Mouse (Mus musculus) liver, embryonic 15.5 days (tissue): ENCODE results near the gene Myo1d. TPM values are rescaled to one million over a fixed set of nuclear protein-coding genes. Genes with fewer than 3 reads are reported as not detected.

Experiments used
- ATAC-seq: fragments of 200-750 bp; cut with Nextera tagmentation; 2 replicates; pipeline ENCODE4 v1.8.0; 2017; ENCODE audit warnings: moderate number of reproducible peaks, mild to moderate bottlenecking, moderate library complexity; ENCODE audit not compliant: insufficient read depth
- H3K27ac ChIP-seq: fragments of 300-500 bp; sonication (generic); replicated peaks from 2 replicates; pipeline ENCODE4 v1.5.1; 2015; ENCODE audit warnings: mild to moderate bottlenecking, inconsistent platforms
- H3K27me3 ChIP-seq: fragments of 300-500 bp; sonication (generic); 2 replicates; pipeline ENCODE4 v1.6.1; 2015; ENCODE audit warnings: mild to moderate bottlenecking, inconsistent platforms
- H3K36me3 ChIP-seq: fragments of 300-500 bp; sonication (generic); replicated peaks from 2 replicates; pipeline ENCODE4 v1.6.1; 2015; ENCODE audit warnings: moderate library complexity, mild to moderate bottlenecking, inconsistent platforms
- H3K4me1 ChIP-seq: fragments of 300-500 bp; sonication (generic); replicated peaks from 2 replicates; pipeline ENCODE4 v1.6.1; 2015; ENCODE audit warnings: inconsistent platforms
- H3K4me2 ChIP-seq: fragments of 300-500 bp; sonication (generic); 2 replicates; pipeline ENCODE4 v1.6.1; 2015; ENCODE audit warnings: moderate library complexity, mild to moderate bottlenecking, inconsistent platforms
- H3K4me3 ChIP-seq: fragments of 300-500 bp; sonication (generic); replicated peaks from 2 replicates; pipeline ENCODE4 v1.5.1; 2015; ENCODE audit warnings: mild to moderate bottlenecking, inconsistent platforms
- H3K9ac ChIP-seq: fragments of 300-500 bp; sonication (generic); 2 replicates; pipeline ENCODE4 v1.6.1; 2015; ENCODE audit warnings: moderate library complexity, mild to moderate bottlenecking, inconsistent platforms
- H3K9me3 ChIP-seq: fragments of 300-500 bp; sonication (generic); replicated peaks from 2 replicates; pipeline ENCODE4 v1.6.1; 2016; ENCODE audit warnings: inconsistent platforms
- WGBS: fragments of 180-500 bp; shearing (Covaris S2); methylation state at CpG from one replicate; pipeline ENCODE4 v1.1.7; 2015; ENCODE audit warnings: mixed read lengths; ENCODE audit not compliant: insufficient replicate concordance; 5-methylcytosine and 5-hydroxymethylcytosine counted together
- polyA plus RNA-seq: library from polyadenylated mRNA; unstranded; fragments of >200 nt; fragmentation: Nextera tagmentation; extraction: Ambion mirVana; gene quantifications from 2 replicates; pipeline ENCODE4 v1.2.1, GENCODE M21; 2015

Myo1d gene
- polyA plus RNA-seq, 1 experiment from 2014 or later, result 8.6 TPM

DNA sequence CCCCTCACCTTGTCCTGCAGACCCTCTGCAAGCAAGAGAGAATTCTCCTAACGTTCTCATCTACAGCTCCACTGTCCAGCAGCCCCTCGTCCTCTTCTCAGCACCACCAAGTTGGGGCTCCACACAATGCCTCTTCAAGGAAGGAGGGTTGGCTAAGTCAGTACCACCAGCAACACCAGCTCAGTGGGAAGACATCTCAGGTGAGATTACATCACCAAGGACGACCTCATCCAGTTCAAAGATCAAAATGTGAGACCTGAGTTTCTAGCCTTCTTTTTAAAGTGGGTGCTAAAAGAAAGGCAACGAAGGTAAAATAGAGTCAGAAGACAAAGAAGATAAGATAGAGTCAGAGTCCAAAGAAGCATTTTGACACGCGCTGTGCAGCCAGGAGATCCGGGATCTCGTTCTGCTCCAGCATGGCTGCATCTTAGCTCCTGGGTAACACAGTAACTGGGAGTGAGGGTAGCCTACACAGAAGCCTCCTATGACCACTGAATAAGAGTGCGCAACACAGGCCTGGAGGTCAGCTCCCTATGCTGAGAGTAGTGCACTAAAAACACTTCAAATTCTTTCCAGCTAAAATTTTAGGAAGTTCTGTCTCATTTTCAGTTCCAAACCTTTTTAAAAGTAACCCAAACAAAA is 56.3 kb downstream of the Myo1d start:
- no peak for ATAC-seq
- H3K36me3 ChIP-seq, result no peaks in the 10 kb centered on the region
- H3K27me3 ChIP-seq, result no peaks in the 10 kb centered on the region
- H3K4me2 ChIP-seq, result no peak overlapping the region
- H3K4me3 ChIP-seq, result no peak overlapping the region
- no peaks in the 10 kb centered on the region for H3K4me1 ChIP-seq
- no peak overlapping the region for H3K9ac ChIP-seq
- no peak overlapping the region for H3K27ac ChIP-seq
- 64% methylated on average over 9 of the region's 9 CpGs for WGBS
- no peaks in the 10 kb centered on the region for H3K9me3 ChIP-seq

DNA sequence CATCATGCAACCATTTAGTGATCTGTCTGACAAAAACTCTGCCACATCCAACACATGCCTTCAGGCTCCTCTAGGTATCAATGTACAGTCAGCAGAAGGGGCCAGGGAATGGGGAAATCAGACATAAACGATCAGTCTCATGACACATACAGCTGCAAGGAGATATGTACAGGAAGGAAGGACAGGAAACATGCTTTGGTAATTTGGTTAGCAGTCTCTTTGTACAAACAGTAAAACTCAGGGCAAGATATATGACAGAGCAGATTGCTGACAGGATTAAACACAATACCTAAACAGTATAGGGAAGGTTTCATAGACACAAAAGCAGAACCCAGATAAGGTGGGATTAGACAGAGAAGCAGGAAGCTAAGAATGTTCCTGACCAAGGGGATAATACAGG is 60.8 kb downstream of the Myo1d start:
- Histone ChIP-seq H3K9me3 (no peaks in the 10 kb centered on the region), H3K4me1 (no peaks in the 10 kb centered on the region), H3K36me3 (no peaks in the 10 kb centered on the region), H3K4me2 (no peak overlapping the region), H3K4me3 (no peak overlapping the region), H3K9ac (no peak overlapping the region), H3K27ac (no peak overlapping the region), H3K27me3 (no peaks in the 10 kb centered on the region)
- no peak for ATAC-seq
- 10% methylated on average over 1 of the region's 1 CpGs for WGBS

DNA sequence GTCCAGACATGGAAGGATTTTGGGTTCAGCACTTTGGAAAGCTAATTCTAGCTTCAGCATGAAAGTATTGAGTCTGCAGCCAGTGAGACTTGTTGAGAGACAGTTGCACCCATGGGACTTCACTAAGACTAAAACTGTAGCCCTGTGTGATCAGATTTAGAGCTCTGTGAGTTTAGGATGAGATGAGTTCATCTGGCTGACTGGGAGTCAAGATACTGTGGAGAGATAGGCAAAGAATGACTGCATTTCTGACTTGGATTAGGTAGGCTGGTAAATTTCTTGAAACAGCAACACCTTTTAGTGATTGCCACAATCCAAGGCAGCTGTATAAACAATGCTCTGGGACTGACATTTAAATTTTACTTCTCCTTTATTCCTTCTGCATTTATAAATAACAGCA is 61.8 kb downstream of the Myo1d start:
- Histone ChIP-seq H3K27ac (no peak overlapping the region), H3K4me3 (no peak overlapping the region), H3K36me3 (no peaks in the 10 kb centered on the region), H3K9ac (no peak overlapping the region), H3K9me3 (no peaks in the 10 kb centered on the region), H3K27me3 (no peaks in the 10 kb centered on the region), H3K4me1 (no peaks in the 10 kb centered on the region), H3K4me2 (no peak overlapping the region)
- ATAC-seq, result no peak

DNA sequence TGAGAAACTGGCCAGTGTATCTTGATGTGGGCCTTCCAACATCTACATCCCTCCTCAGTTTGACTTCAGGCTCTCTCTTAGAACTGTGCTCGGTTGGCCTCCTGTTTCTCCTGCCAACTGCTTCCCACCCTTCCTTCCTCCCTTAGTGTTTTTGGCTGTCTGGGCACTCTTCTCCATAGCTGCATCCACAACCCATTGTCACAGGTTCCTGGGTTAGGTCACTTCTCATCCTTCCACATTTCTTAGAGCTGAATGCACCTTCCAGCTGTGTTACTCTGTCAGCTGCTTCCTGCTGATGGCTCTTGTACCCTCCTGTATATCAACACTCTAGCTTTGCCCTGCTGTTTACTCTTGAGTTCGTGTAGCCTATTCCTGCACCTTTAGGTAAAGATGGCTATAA is 64.7 kb downstream of the Myo1d start:
- no peaks in the 10 kb centered on the region for H3K4me1 ChIP-seq
- no peak overlapping the region for H3K27ac ChIP-seq
- ATAC-seq, result no peak
- no peaks in the 10 kb centered on the region for H3K36me3 ChIP-seq
- H3K4me2 ChIP-seq, result no peak overlapping the region
- H3K27me3 ChIP-seq, result no peaks in the 10 kb centered on the region
- H3K9me3 ChIP-seq, result no peaks in the 10 kb centered on the region
- WGBS, result 52% methylated on average over 2 of the region's 2 CpGs
- H3K4me3 ChIP-seq, result no peak overlapping the region
- no peak overlapping the region for H3K9ac ChIP-seq

DNA sequence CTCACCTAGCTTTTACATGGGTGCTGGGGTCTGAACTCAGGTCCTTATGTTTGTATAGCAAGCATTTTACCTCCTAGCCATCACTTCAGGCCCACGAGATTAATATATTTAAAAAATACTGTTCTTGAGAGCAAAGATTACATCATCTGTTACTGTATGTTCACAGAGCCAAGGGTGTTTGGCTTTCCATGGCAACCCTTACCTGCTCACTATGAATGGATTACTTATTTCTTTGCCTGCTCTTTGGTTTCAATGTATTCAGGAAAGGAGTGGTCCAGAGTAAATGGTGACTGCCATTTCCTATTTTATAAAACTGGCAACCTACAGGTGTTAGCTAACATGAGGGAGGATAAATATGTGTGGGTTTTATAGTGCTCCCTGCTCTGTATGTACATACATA is 66.1 kb downstream of the Myo1d start:
- H3K4me3 ChIP-seq, result no peak overlapping the region
- ATAC-seq, result no peak
- no peaks in the 10 kb centered on the region for H3K9me3 ChIP-seq
- no peaks in the 10 kb centered on the region for H3K27me3 ChIP-seq
- no peak overlapping the region for H3K27ac ChIP-seq
- no peaks in the 10 kb centered on the region for H3K4me1 ChIP-seq
- no peak overlapping the region for H3K4me2 ChIP-seq
- H3K9ac ChIP-seq, result no peak overlapping the region
- 29% methylated on average over 1 of the region's 1 CpGs for WGBS
- H3K36me3 ChIP-seq, result no peaks in the 10 kb centered on the region

DNA sequence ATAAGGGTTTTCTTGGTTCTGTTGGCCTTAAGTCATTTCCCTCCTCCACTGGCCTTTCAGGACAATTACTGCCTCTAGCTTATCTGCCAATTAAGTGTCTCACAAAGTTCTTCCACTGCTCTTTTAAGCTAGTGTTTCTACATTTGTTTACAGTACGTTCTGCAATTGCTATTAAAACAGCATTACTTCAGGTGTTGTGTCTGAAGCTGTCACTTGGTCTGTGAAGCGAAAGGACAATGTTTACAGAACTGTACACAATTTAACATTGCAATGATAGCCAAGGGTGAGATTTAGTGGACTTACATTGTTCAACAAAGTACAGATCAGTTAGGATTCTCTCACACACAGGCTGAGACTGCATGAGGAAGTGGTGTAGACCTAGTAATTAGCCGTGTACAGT is 67.6 kb downstream of the Myo1d start:
- Histone ChIP-seq H3K27me3 (no peaks in the 10 kb centered on the region), H3K9ac (no peak overlapping the region), H3K36me3 (no peaks in the 10 kb centered on the region), H3K27ac (no peak overlapping the region), H3K4me2 (no peak overlapping the region), H3K9me3 (no peaks in the 10 kb centered on the region), H3K4me1 (no peaks in the 10 kb centered on the region), H3K4me3 (no peak overlapping the region)
- WGBS, result 45% methylated on average over 3 of the region's 3 CpGs
- no peak for ATAC-seq

DNA sequence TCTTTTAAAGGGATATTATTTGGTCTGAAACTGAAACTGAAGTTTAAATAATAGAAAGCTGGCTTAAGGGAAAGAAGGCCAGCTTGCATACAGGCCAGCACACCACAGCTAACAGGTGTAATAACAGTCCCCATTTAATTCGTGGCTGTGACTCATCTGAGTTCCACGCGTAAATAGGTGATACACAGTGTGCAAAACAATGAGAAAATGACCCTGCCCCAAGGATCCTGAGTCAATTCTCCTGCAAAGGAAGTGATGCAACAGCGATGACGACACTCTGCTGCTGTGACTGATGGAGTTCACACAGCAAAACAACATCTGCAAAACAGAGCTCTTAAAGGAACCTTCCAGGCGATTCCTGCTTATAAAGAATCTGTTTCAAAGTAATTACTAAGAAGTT is 68.5 kb downstream of the Myo1d start:
- no peaks in the 10 kb centered on the region for H3K27me3 ChIP-seq

DNA sequence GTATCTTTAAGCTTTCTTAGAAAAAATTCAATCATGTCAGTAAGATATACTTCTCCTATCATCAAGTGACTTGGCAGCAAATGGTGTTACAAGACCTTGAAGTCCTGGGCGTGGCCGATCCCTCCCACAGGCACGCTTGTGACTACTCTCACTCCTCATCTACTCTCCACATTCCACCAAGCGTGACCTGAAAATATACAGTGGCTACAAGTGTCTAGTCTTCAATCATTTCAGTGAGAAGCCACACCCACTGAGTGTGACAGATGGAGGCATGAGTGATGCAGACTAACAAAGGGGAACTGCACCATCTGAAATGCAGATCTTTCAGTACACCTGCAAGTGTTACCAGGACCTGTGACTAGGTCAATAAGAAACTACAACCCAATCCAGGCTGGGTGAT is 79.2 kb downstream of the Myo1d start:
- no peaks in the 10 kb centered on the region for H3K9me3 ChIP-seq
- H3K27ac ChIP-seq, result no peak overlapping the region
- no peak overlapping the region for H3K9ac ChIP-seq
- no peaks in the 10 kb centered on the region for H3K36me3 ChIP-seq
- whole genome bisulfite sequencing, result 45% methylated on average over 4 of the region's 4 CpGs
- no peaks in the 10 kb centered on the region for H3K4me1 ChIP-seq
- peaks cover 6% of the 10 kb centered on the region for H3K27me3 ChIP-seq
- no peak for ATAC-seq
- H3K4me2 ChIP-seq, result no peak overlapping the region
- H3K4me3 ChIP-seq, result no peak overlapping the region

More for the DNA sequence above, 68.5 kb downstream of the Myo1d start:
- Histone ChIP-seq H3K4me2 (no peak overlapping the region), H3K27ac (no peak overlapping the region), H3K9ac (no peak overlapping the region), H3K9me3 (no peaks in the 10 kb centered on the region), H3K36me3 (no peaks in the 10 kb centered on the region), H3K4me1 (no peaks in the 10 kb centered on the region), H3K4me3 (no peak overlapping the region)
- ATAC-seq, result no peak
- 29% methylated on average over 6 of the region's 6 CpGs for WGBS

DNA sequence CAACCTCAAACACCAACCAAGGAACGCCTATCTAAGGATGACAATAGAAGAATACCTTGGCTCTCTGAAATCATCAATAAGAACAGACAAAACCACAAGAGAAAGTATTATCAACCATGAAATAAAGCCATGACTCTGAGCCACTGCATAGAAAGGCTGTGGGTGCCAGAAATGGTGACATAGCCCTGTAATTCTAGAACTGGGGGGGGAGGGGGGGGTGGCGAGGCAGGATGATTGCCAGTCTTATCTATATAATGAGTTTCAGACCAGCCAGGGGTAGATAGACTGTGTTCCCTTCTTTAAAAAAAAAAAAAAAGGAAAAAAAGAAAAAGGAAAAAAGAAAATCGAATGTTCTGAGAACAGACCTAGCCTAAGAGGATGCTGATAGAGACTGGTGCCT is 81.1 kb downstream of the Myo1d start:
- WGBS, result 34% methylated on average over 3 of the region's 3 CpGs
- no peaks in the 10 kb centered on the region for H3K4me1 ChIP-seq

DNA sequence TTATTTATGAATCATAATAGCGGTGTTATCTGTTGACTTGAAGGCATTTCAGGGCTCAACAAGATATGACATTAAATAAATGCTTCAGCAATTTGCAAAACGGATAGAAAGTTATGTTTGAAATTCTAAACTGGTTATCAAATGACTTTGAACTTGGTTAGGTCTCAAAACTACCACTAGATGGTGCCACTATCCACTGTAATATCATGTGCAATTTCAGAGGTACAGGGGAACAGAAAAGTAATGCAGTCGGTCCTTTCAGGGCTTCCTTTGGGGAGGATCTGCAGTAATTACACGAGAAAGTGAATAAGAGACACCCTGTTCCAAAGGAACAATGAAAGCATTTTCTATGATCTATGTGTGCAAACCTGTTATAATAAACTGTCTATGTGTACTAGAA is 83.5 kb downstream of the Myo1d start:
- ATAC-seq, result no peak
- H3K4me1 ChIP-seq, result no peaks in the 10 kb centered on the region
- H3K9ac ChIP-seq, result no peak overlapping the region
- peaks cover 6% of the 10 kb centered on the region for H3K27me3 ChIP-seq
- H3K27ac ChIP-seq, result no peak overlapping the region
- WGBS, result 6% methylated on average over 4 of the region's 4 CpGs
- no peak overlapping the region for H3K4me3 ChIP-seq
- no peak overlapping the region for H3K4me2 ChIP-seq
- no peaks in the 10 kb centered on the region for H3K36me3 ChIP-seq
- H3K9me3 ChIP-seq, result no peaks in the 10 kb centered on the region

More for the DNA sequence above, 81.1 kb downstream of the Myo1d start:
- no peak for ATAC-seq
- no peak overlapping the region for H3K4me2 ChIP-seq
- peaks cover 6% of the 10 kb centered on the region for H3K27me3 ChIP-seq
- no peak overlapping the region for H3K4me3 ChIP-seq
- no peak overlapping the region for H3K9ac ChIP-seq
- no peaks in the 10 kb centered on the region for H3K9me3 ChIP-seq
- H3K27ac ChIP-seq, result no peak overlapping the region
- no peaks in the 10 kb centered on the region for H3K36me3 ChIP-seq

DNA sequence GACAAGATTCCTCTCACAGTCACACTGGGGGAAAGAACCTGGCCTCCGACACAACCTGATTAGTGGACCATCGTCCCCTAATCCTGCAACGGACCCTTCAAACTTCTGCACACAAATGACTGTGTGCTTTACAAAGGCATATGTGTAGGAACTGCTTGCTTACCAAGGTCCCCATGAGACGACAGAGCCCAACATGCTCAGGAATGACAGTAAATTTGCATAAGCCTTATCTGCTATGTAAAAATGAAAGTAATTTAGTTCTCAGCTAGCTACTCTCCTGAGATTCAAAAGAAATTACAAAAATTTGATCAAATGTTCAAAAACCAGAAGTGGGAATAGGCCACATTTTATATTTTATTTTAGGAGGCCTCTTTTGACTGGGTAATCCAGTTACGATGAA is 95.2 kb downstream of the Myo1d start:
- no peak overlapping the region for H3K27ac ChIP-seq
- H3K4me2 ChIP-seq, result no peak overlapping the region
- no peaks in the 10 kb centered on the region for H3K36me3 ChIP-seq
- no peaks in the 10 kb centered on the region for H3K4me1 ChIP-seq
- H3K4me3 ChIP-seq, result no peak overlapping the region
- no peak overlapping the region for H3K9ac ChIP-seq
- H3K9me3 ChIP-seq, result no peaks in the 10 kb centered on the region
- 66% methylated on average over 5 of the region's 5 CpGs for WGBS
- H3K27me3 ChIP-seq, result no peaks in the 10 kb centered on the region
- ATAC-seq, result no peak

DNA sequence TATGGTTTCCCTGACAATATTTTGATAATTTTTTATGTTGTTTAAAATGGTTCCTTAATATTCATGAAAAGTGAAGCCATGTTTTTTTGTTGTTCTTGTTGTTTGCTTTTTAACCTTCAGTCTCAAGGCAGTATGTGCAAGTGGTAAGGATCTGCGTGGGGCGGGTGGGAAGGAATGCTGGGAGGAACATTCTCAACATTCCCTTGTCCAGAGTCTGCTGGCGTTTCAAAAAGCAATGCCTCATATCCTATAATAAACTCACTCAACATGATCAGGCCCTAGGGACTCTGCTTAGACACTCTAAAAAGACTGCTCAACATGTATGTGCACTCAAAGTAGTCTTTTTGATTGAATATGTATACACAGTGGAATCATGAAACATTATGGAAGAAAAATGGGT is 97.1 kb downstream of the Myo1d start:
- H3K9me3 ChIP-seq, result no peaks in the 10 kb centered on the region
- no peak overlapping the region for H3K4me2 ChIP-seq
- no peak for ATAC-seq
- H3K36me3 ChIP-seq, result no peaks in the 10 kb centered on the region
- H3K9ac ChIP-seq, result no peak overlapping the region
- WGBS, result 70% methylated on average over 3 of the region's 3 CpGs
- H3K4me3 ChIP-seq, result no peak overlapping the region
- no peaks in the 10 kb centered on the region for H3K4me1 ChIP-seq
- H3K27me3 ChIP-seq, result no peaks in the 10 kb centered on the region
- H3K27ac ChIP-seq, result no peak overlapping the region
